Mouse (Mus musculus) lung, postnatal 0 days (tissue): ENCODE results near the gene Lbh.

Source experiments
- CTCF ChIP-seq: IDR thresholded peaks from 2 replicates; pipeline ENCODE4 v1.5.1; 2016; ENCODE audit warnings: antibody characterized with exemption, mild to moderate bottlenecking
- EP300 ChIP-seq: IDR thresholded peaks from 2 replicates; pipeline ENCODE4 v1.6.1; 2016; ENCODE audit warnings: antibody characterized with exemption, mild to moderate bottlenecking, control low read depth

DNA sequence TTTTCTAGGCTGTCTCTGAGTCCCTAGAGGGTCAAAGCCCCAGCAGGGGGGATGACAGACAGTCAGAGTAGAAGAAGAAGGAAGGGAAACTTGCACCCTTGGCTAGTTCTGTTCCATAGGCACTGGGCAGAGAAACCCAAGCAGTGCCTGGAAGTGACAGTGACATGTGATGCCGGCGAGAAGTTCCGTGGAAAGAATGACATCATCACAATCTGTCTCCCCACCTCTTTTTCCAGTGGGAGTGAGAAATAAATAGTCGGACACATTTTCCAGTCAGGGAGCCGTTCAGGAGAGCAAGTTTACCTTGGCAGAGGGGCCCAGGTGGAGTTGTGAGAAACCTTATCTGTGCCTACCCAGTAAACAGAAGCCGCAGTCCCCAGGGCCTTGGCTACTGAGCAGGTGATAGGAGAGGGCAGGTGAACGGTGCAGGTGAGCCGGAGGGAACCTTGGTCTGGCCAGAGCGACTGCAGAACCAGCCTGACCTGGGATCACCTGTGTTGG is 14.1 kb upstream of the Lbh start:
- TF ChIP-seq EP300 (no peak), CTCF (no peak)
